10 mouse cellular contexts compared by ENCODE assay signal in genomic region chr2:144740577-144740997, GRCm38 (mm10).
A peak's percentile ranks its signal among the peaks of the same experiment; 100 is the strongest.
DNase-seq lines count a peak whose midpoint lies in the region; ATAC-seq and TF ChIP-seq lines count a peak whose summit lies in the region.
"Had no signal": no experiment of that assay in that cellular context is flagged by ENCODE, and none has a peak within 500 bp of the region (broad histone marks: within the 10 kb centered on the region; RNA-seq: fewer than 3 reads in every experiment).

No protein-coding gene starts in this region.

- no peak for TF ChIP-seq POLR2A in testis, adult 2 months (IDR thresholded peaks at IDR 0.05; ENCODE audit: control insufficient read depth, low read depth, low read length)

- DNase-seq in adrenal gland, postnatal 14 days = peak; percentile 48
- DNase-seq in adrenal gland, adult (ENCODE audit: inconsistent age in 2 of 2, low spot score in 1 of 2) = no peak
- DNase-seq in testis, postnatal 14 days (ENCODE audit: low spot score) = no peak
- peak; percentile 57 to 81 for DNase-seq in kidney, postnatal 36 days
- peak; percentile 51 for DNase-seq in testis, postnatal 10 days (ENCODE audit: low spot score)
- no peak for DNase-seq in thymus, postnatal 0 days (ENCODE audit: low spot score)
- DNase-seq: retina, postnatal 1 day had no signal

- peak overlapping the region; percentile 4; the same call in 1 of the 2 replicates for H3K4me3 ChIP-seq in testis, adult 2 months (ENCODE audit: control insufficient read depth, low read depth, low read length)
- H3K4me3 ChIP-seq in forebrain, embryonic 15.5 days = no peak overlapping the region

- no peak overlapping the region for H3K9ac ChIP-seq in forebrain, embryonic 15.5 days (replicated peaks)

- WGBS in forebrain, embryonic 15.5 days = 87% methylated on average over 6 of the region's 6 CpGs

- no peak for TF ChIP-seq CTCF in testis, adult 2 months (IDR thresholded peaks at IDR 0.05; ENCODE audit: control insufficient read depth, insufficient read depth, insufficient replicate concordance, low read depth, low read length)

- no peaks in the 10 kb centered on the region for H3K9me3 ChIP-seq in forebrain, embryonic 15.5 days

- H3K27me3 ChIP-seq in testis, adult 2 months (ENCODE audit: control insufficient read depth, insufficient read depth, low read length) = no peaks in the 10 kb centered on the region
- H3K27me3 ChIP-seq in forebrain, embryonic 15.5 days = no peaks in the 10 kb centered on the region

- no peak for ATAC-seq in forebrain, embryonic 15.5 days (replicated peaks)

- no peak overlapping the region for H3K27ac ChIP-seq in testis, adult 2 months (ENCODE audit: control insufficient read depth, insufficient read depth, low read depth, low read length)
- H3K27ac ChIP-seq in forebrain, embryonic 15.5 days (replicated peaks) = no peak overlapping the region
- H3K27ac ChIP-seq: kidney, postnatal 0 days had no signal

- H3K4me1 ChIP-seq in testis, adult 2 months (ENCODE audit: control insufficient read depth, insufficient read depth, low read length) = peaks cover 11% of the 10 kb centered on the region
- no peaks in the 10 kb centered on the region for H3K4me1 ChIP-seq in forebrain, embryonic 15.5 days

- H3K36me3 ChIP-seq in testis, adult 2 months (ENCODE audit: control insufficient read depth, insufficient read depth, low read length) = no peaks in the 10 kb centered on the region
- H3K36me3 ChIP-seq in forebrain, embryonic 15.5 days = no peaks in the 10 kb centered on the region

- H3K4me2 ChIP-seq in forebrain, embryonic 15.5 days (replicated peaks) = no peak overlapping the region

Comparison
In these comparisons a context has a peak if more than half of its experiments do, and no peak if none do; other contexts are left out.
1. DNase-seq: peak in adrenal gland, postnatal 14 days (single experiment), kidney, postnatal 36 days (2 of 2) and testis, postnatal 10 days (single experiment); none in adrenal gland, adult (0 of 2), testis, postnatal 14 days (single experiment) and thymus, postnatal 0 days (single experiment).